Mouse (Mus musculus) neural tube, embryonic 13.5 days (tissue): Measurements from ENCODE around the gene Zbtb44. TPM values are rescaled to one million over a fixed set of nuclear protein-coding genes. Genes with fewer than 3 reads are reported as not detected.

Experiments
- ATAC-seq: fragments of 200-750 bp; cut with Nextera tagmentation; 2 replicates; pipeline ENCODE4 v1.8.0; 2017; ENCODE audit warnings: low read depth, mild to moderate bottlenecking, moderate TSS enrichment, moderate library complexity
- H3K27ac ChIP-seq: fragments of 300-500 bp; sonication (generic); replicated peaks from 2 replicates; pipeline ENCODE4 v1.5.1; 2015; ENCODE audit warnings: moderate library complexity, mild to moderate bottlenecking, inconsistent platforms
- H3K27me3 ChIP-seq: fragments of 300-500 bp; sonication (generic); 2 replicates; pipeline ENCODE4 v1.6.1; 2015; ENCODE audit warnings: mild to moderate bottlenecking, inconsistent platforms
- H3K36me3 ChIP-seq: fragments of 300-500 bp; sonication (generic); 2 replicates; pipeline ENCODE4 v1.6.1; 2015; ENCODE audit warnings: mild to moderate bottlenecking, inconsistent platforms
- H3K4me1 ChIP-seq: fragments of 300-500 bp; sonication (generic); replicated peaks from 2 replicates; pipeline ENCODE4 v1.6.1; 2015; ENCODE audit warnings: inconsistent platforms
- H3K4me2 ChIP-seq: fragments of 300-500 bp; sonication (generic); 2 replicates; pipeline ENCODE4 v1.6.1; 2015; ENCODE audit warnings: inconsistent platforms, mild to moderate bottlenecking, moderate library complexity
- H3K4me3 ChIP-seq: fragments of 300-500 bp; sonication (generic); 2 replicates; pipeline ENCODE4 v1.5.1; 2015; ENCODE audit warnings: mild to moderate bottlenecking, inconsistent platforms
- H3K9ac ChIP-seq: fragments of 300-500 bp; sonication (generic); 2 replicates; pipeline ENCODE4 v1.6.1; 2015; ENCODE audit warnings: moderate library complexity, mild to moderate bottlenecking, inconsistent platforms
- H3K9me3 ChIP-seq: fragments of 300-500 bp; sonication (generic); 2 replicates; pipeline ENCODE4 v1.6.1; 2016; ENCODE audit warnings: inconsistent platforms
- WGBS: fragments of 180-500 bp; shearing (Covaris S2); methylation state at CpG from one replicate; pipeline ENCODE4 v1.1.7; 2015; 5-methylcytosine and 5-hydroxymethylcytosine counted together
- polyA plus RNA-seq: library from polyadenylated mRNA; unstranded; fragments of >200 nt; fragmentation: Nextera tagmentation; extraction: Ambion mirVana; gene quantifications from 2 replicates; pipeline ENCODE4 v1.2.1, GENCODE M21; 2015

Gene Zbtb44
- 3.9 and 4.7 TPM in 2 replicates for polyA plus RNA-seq

DNA sequence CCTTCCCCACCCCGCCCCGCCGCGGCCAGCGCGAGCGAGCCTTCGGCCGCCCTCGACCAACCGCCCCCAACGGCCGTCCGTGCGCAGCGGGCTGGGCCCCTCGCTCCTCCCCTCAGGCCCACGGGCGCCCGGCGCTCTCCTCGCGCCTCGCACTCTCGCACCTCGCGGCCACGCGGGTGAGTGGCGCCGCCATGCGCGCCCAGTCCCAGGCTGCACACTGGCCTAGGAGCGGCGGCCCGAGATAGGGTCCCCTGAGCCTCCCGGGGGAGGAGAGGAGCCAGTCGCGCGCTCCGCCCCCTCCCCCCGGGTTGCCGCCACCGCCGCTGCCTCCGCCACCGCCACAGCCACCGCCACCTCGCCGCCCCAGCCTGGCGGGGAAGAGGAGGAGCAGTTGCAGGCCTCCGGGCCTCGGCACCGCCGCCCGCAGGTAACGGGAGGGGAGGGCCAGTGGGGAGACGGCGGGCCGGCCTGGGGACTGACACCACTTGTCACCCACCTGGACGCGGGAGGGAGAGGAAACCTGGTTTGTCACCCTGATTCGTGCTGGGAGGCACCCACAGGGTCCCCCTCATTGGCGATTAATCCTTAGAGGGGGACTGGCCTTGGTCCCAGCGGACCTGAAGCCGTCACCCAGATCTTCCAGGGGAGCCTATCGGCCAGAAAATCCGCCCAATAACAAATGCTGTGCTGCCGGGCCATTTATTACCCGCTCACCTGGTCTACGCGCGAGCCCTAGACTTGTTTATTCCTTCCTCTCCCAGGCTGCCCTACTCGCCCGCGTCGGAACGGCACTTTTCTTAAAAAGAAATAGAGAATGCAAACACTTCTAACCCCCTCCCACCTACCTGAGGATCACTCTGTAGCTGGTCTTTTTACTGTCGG, at the start of gene Zbtb44:
Gene Zbtb44 (plus strand): TSS at position 113 of the 882 bp plus-strand sequence.
- Histone ChIP-seq H3K4me1 (peaks cover 22% of the 10 kb centered on the region), H3K4me2 (peak within 1 kb of the TSS; percentile 89), H3K27ac (peak within 1 kb of the TSS; percentile 99), H3K27me3 (no peaks in the 10 kb centered on the region), H3K9ac (peak within 1 kb of the TSS; percentile 92), H3K36me3 (peaks cover 7% of the 10 kb centered on the region; the same call in 1 of the 2 replicates), H3K4me3 (peak within 1 kb of the TSS; percentile 93), H3K9me3 (no peaks in the 10 kb centered on the region)
- WGBS: under 1% methylated on average over 63 of the region's 79 CpGs
- peak; percentile 93 for ATAC-seq

DNA sequence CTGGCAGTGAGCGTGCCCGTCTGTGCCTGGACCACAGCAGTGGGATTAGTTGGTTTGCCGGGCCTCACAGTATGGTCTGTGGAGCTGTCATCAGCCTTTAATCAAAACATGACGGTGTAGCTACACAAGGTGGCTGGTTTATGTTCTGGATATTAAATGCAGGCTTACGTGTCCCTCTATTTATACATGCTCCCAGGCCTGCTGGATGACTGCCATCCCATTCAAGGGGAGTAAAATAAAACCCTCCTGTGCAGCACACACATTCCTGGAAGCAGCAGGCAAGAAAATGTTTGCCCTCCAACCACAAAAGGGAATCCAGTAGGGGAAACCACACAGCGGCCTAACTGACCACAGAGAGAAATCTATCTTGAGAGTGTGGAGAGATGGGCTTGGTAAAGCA, 44.7 kb upstream of the Zbtb44 start:
- no peaks in the 10 kb centered on the region for H3K4me1 ChIP-seq
- ATAC-seq: no peak
- H3K9me3 ChIP-seq: no peaks in the 10 kb centered on the region

DNA sequence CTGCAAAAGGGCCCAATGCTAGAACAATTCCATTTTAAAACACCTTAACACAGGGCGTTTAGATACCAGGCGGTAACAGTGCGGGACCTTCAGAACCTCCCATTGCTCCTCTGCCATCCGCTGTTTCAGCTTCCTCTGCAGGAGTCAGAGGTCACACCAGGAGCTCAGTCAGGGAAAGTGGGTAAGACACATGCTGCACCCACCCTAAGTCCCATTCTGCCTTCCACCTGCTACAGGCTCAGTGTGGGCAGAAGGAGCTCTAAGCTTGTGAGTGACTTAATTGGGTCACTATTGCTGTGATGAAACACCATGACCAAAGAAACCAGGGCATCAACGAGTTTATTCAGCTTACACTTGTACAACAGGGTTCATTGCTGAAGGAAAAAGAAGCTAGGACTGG, 37.3 kb upstream of the Zbtb44 start:
- Histone ChIP-seq H3K27ac (no peak overlapping the region), H3K27me3 (no peaks in the 10 kb centered on the region), H3K36me3 (no peaks in the 10 kb centered on the region), H3K4me2 (no peak overlapping the region), H3K9ac (no peak overlapping the region), H3K4me3 (no peak overlapping the region), H3K4me1 (no peaks in the 10 kb centered on the region), H3K9me3 (no peaks in the 10 kb centered on the region)
- ATAC-seq: no peak
- 89% methylated on average over 5 of the region's 5 CpGs for WGBS

More for the DNA sequence above, 44.7 kb upstream of the Zbtb44 start:
- Histone ChIP-seq H3K4me2 (no peak overlapping the region), H3K27me3 (no peaks in the 10 kb centered on the region), H3K4me3 (no peak overlapping the region), H3K27ac (no peak overlapping the region), H3K9ac (no peak overlapping the region), H3K36me3 (no peaks in the 10 kb centered on the region)
- WGBS: 68% methylated on average over 6 of the region's 6 CpGs

DNA sequence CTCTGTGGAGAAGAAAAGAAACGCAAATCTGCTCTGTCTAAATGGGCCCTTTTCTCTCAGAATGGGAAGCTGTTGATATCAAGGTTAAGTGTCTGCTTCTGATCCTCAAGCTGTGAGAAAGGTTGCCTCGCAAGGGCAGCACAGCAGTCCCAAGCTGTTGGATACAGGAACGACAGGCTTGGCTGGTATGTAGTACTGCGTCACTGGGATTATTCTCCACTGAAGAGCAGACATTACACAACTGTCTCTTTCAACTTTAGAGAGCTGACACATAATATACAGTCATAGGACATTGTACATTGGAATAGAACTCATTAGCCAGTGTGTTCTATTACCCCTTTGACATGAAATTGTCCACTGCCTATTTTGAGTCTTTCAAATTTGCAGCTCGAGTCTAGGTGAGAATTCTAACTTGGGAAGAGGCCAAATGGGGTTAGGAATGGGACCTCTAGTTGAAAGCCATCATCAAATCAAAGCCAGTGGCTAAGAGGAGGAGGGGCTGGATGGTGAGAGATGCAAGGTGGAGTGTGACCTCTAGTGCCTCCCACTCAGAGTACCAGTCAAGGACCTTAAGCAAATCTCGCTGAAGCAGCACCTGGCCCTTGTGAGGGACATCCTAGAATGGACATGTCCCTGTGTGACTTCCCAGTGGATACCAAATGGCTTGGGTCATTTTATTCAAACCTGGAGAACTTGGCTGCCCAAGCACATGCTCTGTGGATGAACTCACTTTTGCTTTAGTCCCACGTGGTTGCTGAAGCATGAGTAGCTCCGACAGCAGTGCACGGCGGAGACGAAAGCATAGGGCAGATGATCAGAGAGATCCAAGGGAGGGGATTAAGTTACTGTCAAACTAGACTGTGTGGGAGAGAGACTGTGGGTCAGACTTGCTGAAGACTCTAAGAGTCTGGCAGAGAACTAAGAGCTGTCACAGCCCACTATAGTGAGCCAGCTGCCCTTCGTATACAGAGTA, 33.6 kb upstream of the Zbtb44 start:
- Histone ChIP-seq H3K4me1 (no peaks in the 10 kb centered on the region), H3K4me3 (no peak overlapping the region), H3K9me3 (no peaks in the 10 kb centered on the region), H3K4me2 (no peak overlapping the region), H3K9ac (no peak overlapping the region), H3K27ac (no peak overlapping the region), H3K27me3 (no peaks in the 10 kb centered on the region), H3K36me3 (no peaks in the 10 kb centered on the region)
- WGBS: 84% methylated on average over 12 of the region's 12 CpGs
- ATAC-seq: no peak

DNA sequence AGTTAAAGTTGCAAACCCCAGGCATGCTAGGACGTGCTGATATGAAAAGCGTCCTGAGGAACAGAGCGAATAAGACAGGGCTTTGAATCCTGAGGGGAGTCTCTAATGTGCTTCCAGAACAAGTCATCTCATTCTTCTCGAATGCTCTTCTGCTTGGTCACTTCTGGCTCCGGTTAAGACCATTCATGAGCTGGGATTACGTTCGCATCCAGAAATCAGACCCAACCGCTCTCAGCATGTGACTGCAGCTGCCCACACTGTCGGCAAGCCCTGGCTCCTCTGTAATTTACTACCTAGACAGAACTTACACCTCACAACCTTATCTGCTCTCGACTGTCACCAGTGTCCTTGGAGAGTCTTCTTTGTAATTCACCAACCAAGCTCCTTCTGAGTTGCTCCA, 29.8 kb upstream of the Zbtb44 start:
- Histone ChIP-seq H3K9ac (no peak overlapping the region), H3K36me3 (no peaks in the 10 kb centered on the region), H3K4me1 (no peaks in the 10 kb centered on the region), H3K27me3 (no peaks in the 10 kb centered on the region), H3K27ac (no peak overlapping the region), H3K9me3 (no peaks in the 10 kb centered on the region), H3K4me3 (no peak overlapping the region), H3K4me2 (no peak overlapping the region)
- WGBS: 81% methylated on average over 10 of the region's 10 CpGs
- ATAC-seq: no peak

- Histone ChIP-seq H3K4me3 (no peak overlapping the region), H3K9me3 (no peaks in the 10 kb centered on the region), H3K36me3 (no peaks in the 10 kb centered on the region), H3K27me3 (no peaks in the 10 kb centered on the region), H3K4me2 (no peak overlapping the region), H3K4me1 (no peaks in the 10 kb centered on the region), H3K9ac (no peak overlapping the region), H3K27ac (no peak overlapping the region)
- 75% methylated on average over 4 of the region's 4 CpGs for WGBS
- ATAC-seq: no peak
Observed at GRCm38 (mm10) chr9:31002528-31002927, 27.9 kb upstream of the Zbtb44 start.

DNA sequence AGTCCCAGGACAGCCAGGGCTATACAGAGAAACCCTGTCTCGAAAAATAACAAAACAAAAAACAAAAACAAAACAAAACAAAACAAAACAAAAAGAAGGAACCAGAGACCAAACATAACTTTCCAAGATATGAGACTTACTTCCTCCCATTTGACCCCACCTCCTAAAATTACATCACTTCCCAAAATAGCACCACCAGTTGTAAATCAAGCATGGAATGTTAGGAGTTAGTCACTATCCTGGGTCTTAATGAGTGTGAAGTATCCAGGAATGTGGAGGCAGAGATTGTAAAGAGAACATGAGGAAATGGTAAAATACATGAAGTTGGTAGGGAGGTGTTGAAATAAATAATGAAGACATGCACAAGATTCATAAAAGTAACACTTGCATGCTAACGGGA, 21.1 kb upstream of the Zbtb44 start:
- Histone ChIP-seq H3K36me3 (no peaks in the 10 kb centered on the region), H3K9ac (no peak overlapping the region)

GRCm38 (mm10) chr9:31010040-31010439, 20.4 kb upstream of the Zbtb44 start:
- WGBS: 46% methylated on average over 3 of the region's 3 CpGs
- Histone ChIP-seq H3K27me3 (no peaks in the 10 kb centered on the region), H3K4me2 (no peak overlapping the region), H3K9me3 (no peaks in the 10 kb centered on the region), H3K4me1 (no peaks in the 10 kb centered on the region), H3K27ac (no peak overlapping the region), H3K36me3 (no peaks in the 10 kb centered on the region), H3K9ac (no peak overlapping the region), H3K4me3 (no peak overlapping the region)
- ATAC-seq: no peak

More for the DNA sequence above, 21.1 kb upstream of the Zbtb44 start:
- ATAC-seq: no peak
- Histone ChIP-seq H3K4me2 (no peak overlapping the region), H3K4me1 (no peaks in the 10 kb centered on the region), H3K27me3 (no peaks in the 10 kb centered on the region), H3K9me3 (no peaks in the 10 kb centered on the region), H3K4me3 (no peak overlapping the region), H3K27ac (no peak overlapping the region)
- 68% methylated on average over 2 of the region's 2 CpGs for WGBS

DNA sequence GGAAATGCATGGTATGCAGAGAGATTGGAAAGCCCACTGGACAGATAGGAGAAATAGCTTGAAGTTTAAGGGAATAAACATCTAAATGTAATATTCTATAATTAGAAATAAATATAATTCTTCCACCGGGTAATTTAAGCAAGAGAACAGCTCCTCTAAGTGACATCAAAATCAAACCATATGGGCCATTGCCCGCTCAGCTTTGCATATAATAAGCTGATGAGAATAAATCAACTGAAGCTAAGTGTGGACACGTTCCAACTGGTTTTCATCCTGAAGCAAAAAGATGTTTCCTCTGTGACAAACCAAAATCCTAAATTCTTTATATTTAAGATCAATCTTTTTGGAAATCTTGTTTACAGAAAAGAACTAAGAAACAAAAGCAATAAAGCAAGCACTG, 19.7 kb upstream of the Zbtb44 start:
- 64% methylated on average over 3 of the region's 3 CpGs for WGBS
- no peaks in the 10 kb centered on the region for H3K36me3 ChIP-seq

DNA sequence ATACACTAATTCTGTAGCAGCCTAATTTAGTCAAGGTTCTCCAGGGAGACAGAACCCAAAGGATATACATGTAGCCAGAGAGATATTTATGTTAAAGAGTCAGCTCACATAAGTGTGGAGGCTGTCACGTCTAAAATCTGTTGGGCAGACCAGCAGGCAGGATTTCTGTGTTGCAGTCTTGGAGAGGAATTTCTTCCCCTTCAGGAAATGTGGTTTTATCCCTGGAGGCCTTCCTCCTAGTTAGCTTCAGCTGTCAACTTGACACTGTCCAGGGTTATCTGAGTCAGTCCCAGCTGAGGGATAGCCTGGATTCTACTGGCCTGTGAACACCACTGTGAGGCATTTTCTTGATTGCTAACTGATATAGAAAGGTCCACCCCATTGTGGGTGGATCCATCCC, 18.9 kb upstream of the Zbtb44 start:
- WGBS: 39% methylated on average over 1 of the region's 1 CpGs
- H3K9ac ChIP-seq: no peak overlapping the region
- H3K4me1 ChIP-seq: no peaks in the 10 kb centered on the region
- no peaks in the 10 kb centered on the region for H3K36me3 ChIP-seq
- no peak overlapping the region for H3K4me3 ChIP-seq
- no peaks in the 10 kb centered on the region for H3K27me3 ChIP-seq
- ATAC-seq: no peak
- no peaks in the 10 kb centered on the region for H3K9me3 ChIP-seq
- no peak overlapping the region for H3K4me2 ChIP-seq
- no peak overlapping the region for H3K27ac ChIP-seq

More for the DNA sequence above, 19.7 kb upstream of the Zbtb44 start:
- Histone ChIP-seq H3K27me3 (no peaks in the 10 kb centered on the region), H3K4me3 (no peak overlapping the region), H3K4me2 (no peak overlapping the region), H3K27ac (no peak overlapping the region), H3K9me3 (no peaks in the 10 kb centered on the region), H3K9ac (no peak overlapping the region), H3K4me1 (no peaks in the 10 kb centered on the region)
- no peak for ATAC-seq

DNA sequence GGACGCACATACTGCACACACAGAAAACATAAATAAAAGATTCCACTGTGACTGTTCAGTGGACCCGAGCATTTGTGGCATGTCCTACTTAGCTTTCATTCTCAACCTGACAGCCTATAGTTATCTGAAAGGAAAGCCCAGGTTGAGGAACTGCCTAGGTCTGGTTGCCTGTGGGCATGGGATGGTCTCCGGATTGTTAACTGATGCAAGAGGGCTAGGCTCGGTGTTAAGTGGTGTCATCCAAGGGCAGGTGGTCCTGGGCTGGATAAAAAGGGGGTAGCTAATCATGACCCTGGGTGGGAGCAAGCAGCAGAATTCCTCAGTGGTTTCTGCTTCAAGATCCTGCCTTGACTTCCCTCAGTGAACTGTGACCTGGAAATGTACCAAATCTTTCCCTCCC, 17.8 kb upstream of the Zbtb44 start:
- H3K4me2 ChIP-seq: no peak overlapping the region
- H3K36me3 ChIP-seq: no peaks in the 10 kb centered on the region
- H3K27ac ChIP-seq: no peak overlapping the region
- no peak overlapping the region for H3K4me3 ChIP-seq
- H3K9ac ChIP-seq: no peak overlapping the region
- H3K27me3 ChIP-seq: no peaks in the 10 kb centered on the region
- no peaks in the 10 kb centered on the region for H3K4me1 ChIP-seq
- no peak for ATAC-seq
- WGBS: 85% methylated on average over 4 of the region's 4 CpGs
- H3K9me3 ChIP-seq: no peaks in the 10 kb centered on the region

DNA sequence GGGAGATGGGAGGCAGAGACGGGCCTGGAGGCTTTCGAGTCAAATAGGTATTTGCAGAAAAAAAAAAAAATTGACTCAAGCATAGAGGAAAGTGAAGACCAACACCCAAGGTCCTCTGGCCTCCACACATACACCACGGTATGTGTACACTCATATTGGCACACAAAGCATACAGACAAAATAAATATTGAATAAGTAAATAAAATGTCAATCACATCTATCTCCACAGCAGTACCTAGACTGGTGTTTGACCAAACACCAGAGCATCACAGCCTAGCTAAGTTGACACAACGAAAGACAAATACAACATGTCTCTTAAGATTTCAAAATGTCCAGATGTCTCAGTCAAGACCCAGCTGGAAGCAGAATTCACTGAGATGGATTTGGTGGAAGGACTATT, 17.0 kb upstream of the Zbtb44 start:
- H3K9me3 ChIP-seq: no peaks in the 10 kb centered on the region
- H3K27ac ChIP-seq: no peak overlapping the region
- no peak overlapping the region for H3K4me2 ChIP-seq
- 87% methylated on average over 4 of the region's 4 CpGs for WGBS
- ATAC-seq: no peak
- H3K4me3 ChIP-seq: no peak overlapping the region
- no peaks in the 10 kb centered on the region for H3K36me3 ChIP-seq
- H3K27me3 ChIP-seq: no peaks in the 10 kb centered on the region
- H3K4me1 ChIP-seq: no peaks in the 10 kb centered on the region
- no peak overlapping the region for H3K9ac ChIP-seq
